Mouse (Mus musculus): ENCODE data around the gene Armc9.

GRCm38 (mm10) chr1:86228653-86229052 is 74.1 kb downstream of the Armc9 start:
- TF ChIP-seq CTCF (IDR thresholded peaks at IDR 0.05; ENCODE audit: control insufficient read depth, insufficient read depth, low read length): no peak
- no peak for TF ChIP-seq POLR2A (IDR thresholded peaks at IDR 0.05; ENCODE audit: borderline replicate concordance, control insufficient read depth, low read depth, low read length)
